Mouse (Mus musculus): Measurements from ENCODE around the gene Papln.

DNA sequence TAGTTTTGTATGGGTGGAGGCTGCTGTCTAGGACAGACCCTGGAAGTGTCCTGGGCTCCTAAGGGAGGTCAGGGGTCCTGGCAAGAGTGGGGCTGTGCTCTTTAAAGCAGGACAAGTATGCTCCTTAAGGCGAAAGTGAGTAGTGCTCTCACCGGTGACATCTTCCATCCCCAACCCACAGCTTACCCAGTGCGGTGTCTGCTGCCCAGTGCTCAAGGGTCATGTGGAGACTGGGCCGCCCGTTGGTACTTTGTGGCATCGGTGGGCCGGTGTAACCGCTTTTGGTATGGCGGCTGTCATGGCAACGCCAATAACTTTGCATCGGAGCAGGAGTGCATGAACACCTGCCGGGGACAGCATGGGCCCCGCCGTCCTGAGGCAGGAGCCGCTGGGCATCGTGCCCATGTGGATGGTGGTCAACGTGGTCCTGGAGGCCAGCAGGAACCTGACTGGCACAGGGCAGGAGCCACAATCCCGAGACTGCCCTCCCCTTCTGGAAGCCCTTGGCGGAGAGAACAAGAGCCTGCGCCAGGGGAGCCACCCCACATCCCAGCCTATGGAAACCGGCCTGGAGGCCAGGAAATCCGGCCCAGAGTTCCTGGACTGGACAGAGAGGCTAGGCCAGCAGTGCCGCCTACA lies 18.3 kb downstream of the Papln start:
- TF ChIP-seq E2F4 (IDR thresholded peaks at IDR 0.05; ENCODE audit: insufficient read depth) (no peak), USF1 (IDR thresholded peaks at IDR 0.05; ENCODE audit: low read depth) (no peak), CEBPB (IDR thresholded peaks at IDR 0.05; ENCODE audit: insufficient read depth, poor library complexity, severe bottlenecking) (no peak), TCF12 (IDR thresholded peaks at IDR 0.05; ENCODE audit: insufficient read depth, poor library complexity, severe bottlenecking) (no peak), POLR2A (IDR thresholded peaks at IDR 0.05; ENCODE audit: insufficient read length, low read depth) (no peak), POLR2AphosphoS2 (IDR thresholded peaks at IDR 0.05; ENCODE audit: insufficient read length, low read depth) (no peak), MAX (IDR thresholded peaks at IDR 0.05; ENCODE audit: low read depth) (no peak), MYOG (IDR thresholded peaks at IDR 0.05; ENCODE audit: control insufficient read depth in 1 of 3, insufficient read depth in 1 of 3, insufficient read length in 2 of 3, low read depth in 2 of 3) (no peak), MYOD1 (IDR thresholded peaks at IDR 0.05; ENCODE audit: control insufficient read depth in 1 of 3, insufficient read length in 2 of 3, low read depth in 2 of 3) (no peak), SRF (IDR thresholded peaks at IDR 0.05; ENCODE audit: control insufficient read depth, insufficient read length, low read depth) (no peak)

Data from myocyte (in vitro differentiated cells).